Mouse (Mus musculus) colon, adult 2 months (tissue): ENCODE measurements around the gene Ltbp3. TPM values are rescaled to one million over a fixed set of nuclear protein-coding genes. Genes with fewer than 3 reads are reported as not detected.

ENCODE experiments used
- polyA plus RNA-seq: library from polyadenylated mRNA; depleted of rRNA; stranded (reverse); fragments of >200 nt; gene quantifications from 2 replicates; pipeline ENCODE4 v1.2.3, GENCODE M21; 2012; rRNA removed

Gene Ltbp3
- 63.8 and 65.6 TPM in 2 replicates for polyA plus RNA-seq

GRCm38 (mm10) chr19:5740320-5741317 is at the start of gene Ltbp3:
Ltbp3 (plus strand) TSS chr19:5740904.

GRCm38 (mm10) chr19:5704163-5704800 is 36.4 kb upstream of the Ltbp3 start, which contains the start of gene Kcnk7:
Kcnk7 (plus strand) TSS chr19:5704367.

GRCm38 (mm10) chr19:5725767-5726515 is 14.8 kb upstream of the Ltbp3 start, which contains the start of gene Ehbp1l1:
Ehbp1l1 (minus strand) TSS chr19:5726317.

GRCm38 (mm10) chr19:5729444-5729815 is 11.3 kb upstream of the Ltbp3 start, which contains the start of gene Fam89b:
Fam89b (minus strand) TSS chr19:5729653.

GRCm38 (mm10) chr19:5770925-5771860 is 30.5 kb downstream of the Ltbp3 start, which contains the start of gene Scyl1:
Scyl1 (minus strand) TSS chr19:5771419.

Other genes starting within 250 kb of the Ltbp3 start
- gene 1700020D05Rik, start 237.1 kb upstream of the Ltbp3 start, polyA plus RNA-seq, result 0.30 and 0.34 TPM in 2 replicates
- 4.2 and 4.4 TPM in 2 replicates for gene Snx32, start 230.4 kb upstream of the Ltbp3 start, polyA plus RNA-seq
- 23.0 and 29.1 TPM in 2 replicates for gene Ovol1, start 180.3 kb upstream of the Ltbp3 start, polyA plus RNA-seq
- 18.2 and 20.7 TPM in 2 replicates for gene Ap5b1, start 172.9 kb upstream of the Ltbp3 start, polyA plus RNA-seq
- 40.4 and 56.8 TPM in 2 replicates for gene Rnaseh2c, start 139.0 kb upstream of the Ltbp3 start, polyA plus RNA-seq
- 45.6 and 50.6 TPM in 2 replicates for gene Kat5, start 130.7 kb upstream of the Ltbp3 start, polyA plus RNA-seq
- 61.1 and 66.8 TPM in 2 replicates for gene Rela, start 103.4 kb upstream of the Ltbp3 start, polyA plus RNA-seq
- gene Sipa1, start 77.2 kb upstream of the Ltbp3 start, polyA plus RNA-seq, result 52.0 and 56.1 TPM in 2 replicates
- 116 and 122 TPM in 2 replicates for gene Map3k11, start 52.2 kb upstream of the Ltbp3 start, polyA plus RNA-seq
- gene Pcnx3, start 52.0 kb upstream of the Ltbp3 start, polyA plus RNA-seq, result 206 and 220 TPM in 2 replicates
- 0.90 and 1.1 TPM in 2 replicates for gene Kcnk7, start 36.5 kb upstream of the Ltbp3 start, polyA plus RNA-seq
- 82.2 and 84.7 TPM in 2 replicates for gene Ehbp1l1, start 14.6 kb upstream of the Ltbp3 start, polyA plus RNA-seq
- 138 and 150 TPM in 2 replicates for gene Fam89b, start 11.3 kb upstream of the Ltbp3 start, polyA plus RNA-seq
- gene Scyl1, start 30.5 kb downstream of the Ltbp3 start, polyA plus RNA-seq, result 98.9 and 102 TPM in 2 replicates
- 29.7 and 32.5 TPM in 2 replicates for gene Frmd8, start 134.4 kb downstream of the Ltbp3 start, polyA plus RNA-seq
- 7.3 and 9.9 TPM in 2 replicates for gene Slc25a45, start 136.9 kb downstream of the Ltbp3 start, polyA plus RNA-seq
- 0.57 and 0.62 TPM in 2 replicates for gene Tigd3, start 153.2 kb downstream of the Ltbp3 start, polyA plus RNA-seq
- 53.4 and 61.3 TPM in 2 replicates for gene Dpf2, start 172.1 kb downstream of the Ltbp3 start, polyA plus RNA-seq
- 7.0 and 7.3 TPM in 2 replicates for gene Cdc42ep2, start 183.9 kb downstream of the Ltbp3 start, polyA plus RNA-seq
- gene Pola2, start 223.3 kb downstream of the Ltbp3 start, polyA plus RNA-seq, result 22.8 and 27.7 TPM in 2 replicates
- gene Slc22a20, start 245.2 kb downstream of the Ltbp3 start, polyA plus RNA-seq, result 0.06 TPM in 1 of 2 replicates, not detected in the other